31 mouse cellular contexts compared by ENCODE assay signal in the genomic region with DNA sequence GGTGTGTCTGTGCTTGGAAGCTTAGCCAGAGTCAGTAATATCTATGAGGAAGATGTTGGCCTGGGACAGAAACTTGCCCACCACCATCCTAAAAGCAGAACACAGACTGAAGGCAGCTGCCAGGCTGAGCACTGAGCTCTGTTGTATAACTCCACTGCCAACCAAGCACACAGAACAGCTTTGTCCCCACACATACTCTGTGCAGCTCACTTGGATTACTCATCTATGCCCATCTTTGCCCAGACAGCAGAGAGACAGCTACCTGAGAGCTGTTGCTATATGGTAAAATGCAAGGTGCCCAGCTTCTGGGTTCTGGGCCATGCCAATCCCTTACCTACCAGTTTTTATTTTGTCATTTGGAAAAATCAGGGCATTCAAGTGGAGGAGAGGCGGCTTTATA.
A peak's percentile ranks its signal among the peaks of the same experiment; 100 is the strongest.
DNase-seq lines count a peak whose midpoint lies in the region; ATAC-seq and TF ChIP-seq lines count a peak whose summit lies in the region.
"Had no signal": no experiment of that assay in that cellular context is flagged by ENCODE, and none has a peak within 500 bp of the region (broad histone marks: within the 10 kb centered on the region; RNA-seq: fewer than 3 reads in every experiment).

No protein-coding gene starts in this region.

- ATAC-seq in frontal cortex, adult (ENCODE audit: low TSS enrichment) = peak; percentile 100
- ATAC-seq in midbrain, embryonic 11.5 days (ENCODE audit: low FRiP score) = no peak
- ATAC-seq: forebrain, embryonic 13.5 days; forebrain, embryonic 16.5 days; hindbrain, postnatal 0 days; inflammation-experienced regulatory T-cells, adult 6 months had no signal

- H3K9ac ChIP-seq in midbrain, embryonic 11.5 days (ENCODE audit: low read length) = no peak overlapping the region
- H3K9ac ChIP-seq: embryonic facial prominence, embryonic 13.5 days; forebrain, embryonic 13.5 days; heart, embryonic 12.5 days; heart, embryonic 15.5 days; hindbrain, embryonic 14.5 days had no signal

- no peaks in the 10 kb centered on the region for H3K27me3 ChIP-seq in midbrain, embryonic 11.5 days (ENCODE audit: control insufficient read depth, insufficient read depth, low read length)
- no peaks in the 10 kb centered on the region for H3K27me3 ChIP-seq in midbrain, embryonic 10.5 days (ENCODE audit: low read depth, poor library complexity, severe bottlenecking)
- H3K27me3 ChIP-seq: embryonic facial prominence, embryonic 13.5 days; forebrain, embryonic 13.5 days; heart, embryonic 12.5 days; heart, embryonic 15.5 days had no signal

- 87% methylated on average over 1 of the region's 1 CpGs for WGBS in midbrain, embryonic 11.5 days
- WGBS in midbrain, embryonic 10.5 days = 88% methylated on average over 1 of the region's 1 CpGs

- H3K4me2 ChIP-seq in midbrain, embryonic 11.5 days = no peak overlapping the region
- H3K4me2 ChIP-seq: embryonic facial prominence, embryonic 13.5 days; forebrain, embryonic 13.5 days; heart, embryonic 12.5 days; heart, embryonic 15.5 days; hindbrain, embryonic 14.5 days had no signal

- H3K4me3 ChIP-seq in layer of hippocampus, adult 2 months = no peak overlapping the region
- H3K4me3 ChIP-seq in midbrain, embryonic 11.5 days (ENCODE audit: low read depth, low read length) = no peak overlapping the region
- no peak overlapping the region for H3K4me3 ChIP-seq in midbrain, embryonic 10.5 days
- H3K4me3 ChIP-seq: embryonic facial prominence, embryonic 10.5 days; embryonic facial prominence, embryonic 13.5 days; erythroblast, embryonic 14.5 days; forebrain, embryonic 13.5 days; heart, embryonic 12.5 days; heart, embryonic 15.5 days had no signal

- no peak for DNase-seq in frontal cortex, postnatal 25 days (ENCODE audit: low spot score in 2 of 2)
- DNase-seq in layer of hippocampus, adult 2 months (ENCODE audit: low spot score in 2 of 2) = peak; percentile 12 to 25
- no peak for DNase-seq in layer of hippocampus, postnatal 25 days (ENCODE audit: extremely low spot score in 1 of 2, low spot score in 1 of 2)
- DNase-seq in midbrain, embryonic 11.5 days (ENCODE audit: low spot score, missing footprints) = peak; percentile 68
- DNase-seq in midbrain, embryonic 10.5 days (ENCODE audit: low spot score) = no peak
- peak; percentile 84 for DNase-seq in brain, adult 2 months (ENCODE audit: low read depth, low spot score)
- no peak for DNase-seq in gastrocnemius, postnatal 4 days (ENCODE audit: low spot score in 2 of 2)
- DNase-seq: adrenal gland, adult 2 months; adrenal gland, postnatal 14 days; B cell, adult 2 months; cerebellum, adult 11-12 months; cerebellum, adult 8-10 months; cerebellum, postnatal 10 days; cerebellum, postnatal 36 days; embryo, embryonic 11 days; gastrocnemius, postnatal 10 days; gastrocnemius, postnatal 36 days; heart, adult 18-20 months; heart, postnatal 10 days; heart, postnatal 4 days had no signal

- H3K9me3 ChIP-seq in midbrain, embryonic 11.5 days (ENCODE audit: control insufficient read depth, low read length) = no peaks in the 10 kb centered on the region
- H3K9me3 ChIP-seq in midbrain, embryonic 10.5 days (replicated peaks) = 0 out of 2 replicates have a peak, but pooled peaks cover 5% of the 10 kb centered on the region
- H3K9me3 ChIP-seq: embryonic facial prominence, embryonic 10.5 days; embryonic facial prominence, embryonic 13.5 days; forebrain, embryonic 13.5 days; heart, embryonic 15.5 days had no signal

- H3K36me3 ChIP-seq in midbrain, embryonic 11.5 days (ENCODE audit: control insufficient read depth, insufficient read depth, low read length) = no peaks in the 10 kb centered on the region
- no peaks in the 10 kb centered on the region for H3K36me3 ChIP-seq in midbrain, embryonic 10.5 days
- H3K36me3 ChIP-seq: embryonic facial prominence, embryonic 10.5 days; embryonic facial prominence, embryonic 13.5 days; heart, embryonic 12.5 days; heart, embryonic 15.5 days had no signal

- TF ChIP-seq CTCF in layer of hippocampus, adult 2 months (conservative IDR thresholded peaks at IDR 0.05) = no peak

- H3K4me1 ChIP-seq in midbrain, embryonic 11.5 days (ENCODE audit: control insufficient read depth, insufficient read depth, low read length) = no peaks in the 10 kb centered on the region
- peaks cover 4% of the 10 kb centered on the region; the same call in 1 of the 2 replicates for H3K4me1 ChIP-seq in midbrain, embryonic 10.5 days
- H3K4me1 ChIP-seq: embryonic facial prominence, embryonic 10.5 days; embryonic facial prominence, embryonic 13.5 days; heart, embryonic 12.5 days; heart, embryonic 15.5 days had no signal

- H3K27ac ChIP-seq in layer of hippocampus, adult 2 months = peak overlapping the region; percentile 6; the same call in 1 of the 2 replicates
- H3K27ac ChIP-seq in midbrain, embryonic 11.5 days (ENCODE audit: low read depth, low read length) = no peak overlapping the region
- H3K27ac ChIP-seq in midbrain, embryonic 10.5 days (replicated peaks) = no peak overlapping the region
- H3K27ac ChIP-seq: embryonic facial prominence, embryonic 10.5 days; embryonic facial prominence, embryonic 13.5 days; forebrain, embryonic 13.5 days; heart, embryonic 15.5 days; hindbrain, embryonic 14.5 days; hindbrain, postnatal 0 days had no signal

Comparison
In these comparisons a context has a peak if more than half of its experiments do, and no peak if none do; other contexts are left out.
1. DNase-seq: peak in layer of hippocampus, adult 2 months (2 of 2), midbrain, embryonic 11.5 days (single experiment) and brain, adult 2 months (single experiment); none in frontal cortex, postnatal 25 days (0 of 2), layer of hippocampus, postnatal 25 days (0 of 2), midbrain, embryonic 10.5 days (single experiment) and gastrocnemius, postnatal 4 days (0 of 2).